Mouse (Mus musculus): Measurements from ENCODE around the gene Myh6. TPM values are rescaled to one million over a fixed set of nuclear protein-coding genes. Genes with fewer than 3 reads are reported as not detected.
A peak's percentile ranks its signal among the peaks of the same experiment; 100 is the strongest.

The Myh6 gene
- total RNA-seq, 2 experiments from 2014 or later, result 6.0 to 10.9 TPM

DNA sequence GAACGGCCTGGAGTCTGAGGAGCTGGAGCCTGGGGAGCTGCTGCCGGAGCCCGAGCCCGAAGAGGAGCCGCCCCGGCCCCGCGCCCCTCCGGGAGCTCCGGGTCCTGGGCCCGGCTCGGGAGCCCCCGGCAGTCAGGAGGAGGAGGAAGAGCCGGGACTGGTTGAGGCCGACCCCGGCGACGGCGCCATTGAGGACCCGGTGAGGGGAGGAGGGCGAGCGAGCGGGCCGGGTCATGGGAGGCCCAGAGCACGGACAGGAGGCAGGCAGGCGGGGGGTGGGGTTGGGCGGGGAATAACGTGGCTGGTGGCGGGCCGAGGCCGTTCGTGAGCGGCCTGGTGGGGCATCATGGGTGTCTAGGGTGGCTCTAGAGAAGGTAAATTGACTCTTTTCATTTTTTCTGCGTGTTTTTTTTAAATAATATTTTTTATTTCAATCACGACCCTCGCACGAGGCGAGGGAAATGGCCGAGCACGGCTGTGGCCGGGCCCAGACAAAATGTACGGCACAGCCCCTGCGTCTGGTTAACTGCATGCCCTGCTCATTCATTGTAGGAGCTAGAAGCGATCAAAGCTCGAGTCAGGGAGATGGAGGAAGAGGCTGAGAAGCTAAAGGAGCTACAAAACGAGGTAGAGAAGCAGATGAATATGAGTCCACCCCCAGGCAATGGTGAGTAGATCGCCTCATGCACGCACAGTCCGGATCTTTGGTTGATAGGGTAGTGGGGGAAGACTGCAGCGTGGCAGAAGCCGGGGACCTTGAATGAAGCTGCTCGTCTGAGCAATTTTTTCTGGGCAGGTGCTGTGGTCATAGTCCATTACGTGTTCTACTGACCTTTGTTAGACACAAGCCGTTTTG, 72.2 kb downstream of the Myh6 start:
- intact Hi-C loops (cut with DNase I), result loop anchor here (1.0 to 5.0 kb wide), 2 partner anchors 120 to 198 kb away; partner anchors contain the start of genes Thtpa and Zfhx2
- DNase-seq (ENCODE audit: extremely low spot score in 1 of 2, low spot score in 2 of 2), result peak in 1 of 2 experiments; percentile 57
- Histone ChIP-seq H3K4me3 (peak overlapping the region; percentile 96), H3K27ac (peak overlapping the region; percentile 98)
- no peak for TF ChIP-seq CTCF (IDR thresholded peaks at IDR 0.05)

- Histone ChIP-seq H3K4me3 (peak overlapping the region; percentile 96), H3K27ac (peak overlapping the region; percentile 91)
- peak; percentile 97 to 98 for DNase-seq (ENCODE audit: extremely low spot score in 1 of 2, low spot score in 2 of 2)
- intact Hi-C loops (cut with DNase I), result loop anchor here (1.0 kb wide), 1 partner anchor 121 kb away; no protein-coding TSS in a partner anchor
- TF ChIP-seq CTCF (IDR thresholded peaks at IDR 0.05), result no peak
Measured at GRCm38 (mm10) chr14:54893651-54894181, 73.0 kb downstream of the Myh6 start.

GRCm38 (mm10) chr14:54892200-54892599, 74.5 kb downstream of the Myh6 start, which contains the start of gene Pabpn1:
Gene Pabpn1 (plus strand): TSS chr14:54892500.
- intact Hi-C loops (cut with DNase I), result no loop called here
- peak within 1 kb of the TSS; percentile 91 for H3K27ac ChIP-seq
- no peak for DNase-seq (ENCODE audit: extremely low spot score in 1 of 2, low spot score in 2 of 2)
- peak within 1 kb of the TSS; percentile 39 for H3K4me3 ChIP-seq
- TF ChIP-seq CTCF (IDR thresholded peaks at IDR 0.05), result no peak

Small RNAs within 50 kb of the gene (microRNA-seq; reads per million reads assigned to microRNA genes)
- 0.49 to 4.1 reads per million in 2 experiments for gene Mir208a
- gene Mir208b, result 0 to 1.9 reads per million in 2 experiments

Other genes with a start within 250 kb of the Myh6 start
- gene Slc7a8, start 185.0 kb downstream of the Myh6 start, total RNA-seq (2021), result 10 to 100 TPM; 54.3 to 58.6 TPM
- not detected for gene Rnf212b, start 152.8 kb downstream of the Myh6 start, total RNA-seq (2021)
- 10 to 100 TPM; 19.4 to 20.8 TPM for gene Homez, start 96.0 kb downstream of the Myh6 start, total RNA-seq (2021)
- 10 to 100 TPM; 18.6 to 21.2 TPM for gene Ppp1r3e, start 89.4 kb downstream of the Myh6 start, total RNA-seq (2021)
- 100 to 1,000 TPM; 132 to 137 TPM for gene Bcl2l2, start 83.5 kb downstream of the Myh6 start, total RNA-seq (2021)
- gene Gm20521, start 83.5 kb downstream of the Myh6 start, total RNA-seq (2021), result 1 to 10 TPM; 2.8 to 3.7 TPM
- gene Pabpn1, start 74.4 kb downstream of the Myh6 start, total RNA-seq (2021), result 100 to 1,000 TPM; 247 to 267 TPM
- gene Slc22a17, start 53.8 kb downstream of the Myh6 start, total RNA-seq (2021), result 100 to 1,000 TPM; 586 to 617 TPM
- 1 to 10 TPM; 5.1 to 8.1 TPM for gene Efs, start 40.8 kb downstream of the Myh6 start, total RNA-seq (2021)
- not detected for gene Il25, start 34.2 kb downstream of the Myh6 start, total RNA-seq (2021)
- gene Cmtm5, start 30.7 kb downstream of the Myh6 start, total RNA-seq (2021), result 10 to 100 TPM; 46.5 to 53.5 TPM
- not detected for gene Gm17428, start 10.0 kb upstream of the Myh6 start, total RNA-seq (2021)
- 10 to 100 TPM; 22.1 to 24.2 TPM for gene Myh7, start 27.7 kb upstream of the Myh6 start, total RNA-seq (2021)
- gene Ngdn, start 48.5 kb upstream of the Myh6 start, total RNA-seq (2021), result 10 to 100 TPM; 26.7 to 30.7 TPM
- gene Zfhx2, start 125.4 kb upstream of the Myh6 start, total RNA-seq (2021), result 10 to 100 TPM; 47.0 to 61.6 TPM
- 10 to 100 TPM; 18.1 to 22.8 TPM for gene Thtpa, start 127.9 kb upstream of the Myh6 start, total RNA-seq (2021)
- gene Ap1g2, start 139.7 kb upstream of the Myh6 start, total RNA-seq (2021), result 1 to 10 TPM; 7.7 to 9.5 TPM
- gene Jph4, start 150.0 kb upstream of the Myh6 start, total RNA-seq (2021), result 100 to 1,000 TPM; 300 to 347 TPM